In the genomic region with DNA sequence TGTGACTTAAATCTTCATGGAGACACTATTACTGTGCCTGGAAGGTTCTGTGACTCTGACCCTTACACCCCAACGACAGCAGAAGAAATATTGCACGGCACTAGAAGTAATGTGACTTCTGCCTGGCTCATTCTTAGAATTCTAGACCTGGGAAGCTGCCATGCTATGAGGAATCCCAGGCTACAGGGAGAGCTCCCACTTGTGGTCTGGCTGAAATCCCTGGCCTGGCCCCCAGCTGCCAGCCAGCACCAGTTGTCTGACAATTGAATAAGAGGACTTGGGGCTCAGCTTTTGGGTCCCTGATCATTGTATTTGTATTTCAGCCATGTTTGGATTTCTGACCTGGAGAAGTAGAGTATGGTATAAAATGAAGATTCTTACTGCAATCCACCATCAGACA, we compare ENCODE assay signal across 27 mouse cellular contexts. TPM values are rescaled to one million over a fixed set of nuclear protein-coding genes. Genes with fewer than 3 reads are reported as not detected.
DNase-seq lines count a peak whose midpoint lies in the region; ATAC-seq and TF ChIP-seq lines count a peak whose summit lies in the region.
"Had no signal": no experiment of that assay in that cellular context is flagged by ENCODE, and none has a peak within 500 bp of the region (broad histone marks: within the 10 kb centered on the region; RNA-seq: fewer than 3 reads in every experiment).

No protein-coding gene starts in this region.

- intact Hi-C loops in gastrocnemius, adult 2 months (cut with DNase I) = loop anchor here (2.0 kb wide), 3 partner anchors 99 to 1295 kb away; partner anchors contain the start of genes Fars2 and Lyrm4

- peak; percentile 25 for DNase-seq in gastrocnemius, adult 2 months
- DNase-seq in gastrocnemius, postnatal 4 days (ENCODE audit: low spot score in 2 of 2) = no peak
- DNase-seq in heart, adult 9 months (ENCODE audit: low spot score in 2 of 2) = no peak
- DNase-seq in midbrain, postnatal 0 days (ENCODE audit: low spot score) = no peak
- DNase-seq in midbrain, embryonic 11.5 days (ENCODE audit: low spot score, missing footprints) = no peak
- no peak for DNase-seq in cerebellum, postnatal 36 days
- DNase-seq: adrenal gland, adult 8-10 months; cerebellum, adult 2 months; cerebellum, postnatal 25 days; kidney, adult 8-10 months; kidney, postnatal 10 days; layer of hippocampus, postnatal 36 days; left cerebral cortex, postnatal 4 days; liver, postnatal 0 days; lung, postnatal 36 days; thymus, postnatal 14 days had no signal

- TF ChIP-seq CTCF in gastrocnemius, adult 2 months (IDR thresholded peaks at IDR 0.05) = peak; percentile 4; the same call in 1 of the 2 replicates
- 0 out of 2 replicates have a peak, but pooled peaks have one; percentile 2 for TF ChIP-seq CTCF in midbrain, postnatal 0 days (IDR thresholded peaks at IDR 0.05)

- no peaks in the 10 kb centered on the region for H3K27me3 ChIP-seq in heart, embryonic 11.5 days (ENCODE audit: control insufficient read depth, insufficient read depth, low read length)
- no peaks in the 10 kb centered on the region for H3K27me3 ChIP-seq in midbrain, postnatal 0 days (ENCODE audit: insufficient read depth, low read length)
- H3K27me3 ChIP-seq in midbrain, embryonic 11.5 days (ENCODE audit: control insufficient read depth, insufficient read depth, low read length) = no peaks in the 10 kb centered on the region
- H3K27me3 ChIP-seq in myocyte (ENCODE audit: control insufficient read depth, insufficient read depth, insufficient read length) = no peaks in the 10 kb centered on the region
- H3K27me3 ChIP-seq: forebrain, embryonic 13.5 days; intestine, embryonic 15.5 days; liver, embryonic 12.5 days; midbrain, embryonic 12.5 days had no signal

- H3K36me3 ChIP-seq in heart, embryonic 11.5 days (ENCODE audit: control insufficient read depth, insufficient read depth, low read length) = no peaks in the 10 kb centered on the region
- no peaks in the 10 kb centered on the region for H3K36me3 ChIP-seq in midbrain, postnatal 0 days (ENCODE audit: insufficient read depth, low read length)
- H3K36me3 ChIP-seq in midbrain, embryonic 11.5 days (ENCODE audit: control insufficient read depth, insufficient read depth, low read length) = no peaks in the 10 kb centered on the region
- no peaks in the 10 kb centered on the region for H3K36me3 ChIP-seq in myocyte (ENCODE audit: control insufficient read depth, insufficient read depth)
- H3K36me3 ChIP-seq: intestine, embryonic 15.5 days; liver, embryonic 12.5 days; midbrain, embryonic 12.5 days had no signal

- H3ac ChIP-seq in myocyte (ENCODE audit: control insufficient read depth, insufficient read length) = no peak overlapping the region

- H3K9ac ChIP-seq in heart, embryonic 11.5 days (ENCODE audit: low read depth, low read length) = no peak overlapping the region
- no peak overlapping the region for H3K9ac ChIP-seq in midbrain, postnatal 0 days (replicated peaks; ENCODE audit: low read length, poor library complexity, severe bottlenecking)
- no peak overlapping the region for H3K9ac ChIP-seq in midbrain, embryonic 11.5 days (ENCODE audit: low read length)
- H3K9ac ChIP-seq: forebrain, embryonic 13.5 days; intestine, embryonic 15.5 days; liver, embryonic 12.5 days; liver, postnatal 0 days; midbrain, embryonic 12.5 days had no signal

- H3K27ac ChIP-seq in gastrocnemius, adult 2 months = no peak overlapping the region
- H3K27ac ChIP-seq in heart, embryonic 11.5 days (ENCODE audit: low read depth, low read length) = 0 out of 2 replicates have a peak overlapping the region, but pooled peaks have one; percentile 3
- H3K27ac ChIP-seq in midbrain, postnatal 0 days (ENCODE audit: low read depth, low read length) = no peak overlapping the region
- H3K27ac ChIP-seq in midbrain, embryonic 11.5 days (ENCODE audit: low read depth, low read length) = no peak overlapping the region
- H3K27ac ChIP-seq: forebrain, embryonic 13.5 days; hindbrain, postnatal 0 days; intestine, embryonic 15.5 days; liver, embryonic 12.5 days had no signal

- no peak for ATAC-seq in heart, embryonic 11.5 days (replicated peaks; ENCODE audit: insufficient number of reproducible peaks, low FRiP score, low TSS enrichment)
- no peak for ATAC-seq in midbrain, postnatal 0 days (ENCODE audit: low FRiP score)
- no peak for ATAC-seq in midbrain, embryonic 11.5 days (ENCODE audit: low FRiP score)
- ATAC-seq: activated CD4-positive, CD25-positive, alpha-beta regulatory T cell, adult 4 months; CD4-positive, CD25-positive, alpha-beta regulatory T cell, adult 4 months; forebrain, embryonic 13.5 days; hindbrain, postnatal 0 days; intestine, embryonic 15.5 days; liver, embryonic 12.5 days; liver, postnatal 0 days had no signal

- WGBS in heart, embryonic 11.5 days (ENCODE audit: insufficient replicate concordance) = 50% methylated on average over 2 of the region's 2 CpGs
- 76% methylated on average over 2 of the region's 2 CpGs for WGBS in midbrain, postnatal 0 days
- WGBS in midbrain, embryonic 11.5 days = 90% methylated on average over 2 of the region's 2 CpGs

- no peaks in the 10 kb centered on the region for H3K79me2 ChIP-seq in myocyte (ENCODE audit: control insufficient read depth, insufficient read depth)

- no peak overlapping the region for H3K4me2 ChIP-seq in heart, embryonic 11.5 days
- no peak overlapping the region for H3K4me2 ChIP-seq in midbrain, postnatal 0 days (ENCODE audit: low read depth, low read length, poor library complexity, severe bottlenecking)
- no peak overlapping the region for H3K4me2 ChIP-seq in midbrain, embryonic 11.5 days
- H3K4me2 ChIP-seq in myocyte (ENCODE audit: low read depth) = no peak overlapping the region
- H3K4me2 ChIP-seq: forebrain, embryonic 13.5 days; intestine, embryonic 15.5 days; liver, embryonic 12.5 days; midbrain, embryonic 12.5 days had no signal

- peaks cover 9% of the 10 kb centered on the region for H3K4me1 ChIP-seq in heart, embryonic 11.5 days (ENCODE audit: control insufficient read depth, insufficient read depth, low read length)
- H3K4me1 ChIP-seq in midbrain, postnatal 0 days (ENCODE audit: insufficient read depth, low read length) = peaks cover 11% of the 10 kb centered on the region
- no peaks in the 10 kb centered on the region for H3K4me1 ChIP-seq in midbrain, embryonic 11.5 days (ENCODE audit: control insufficient read depth, insufficient read depth, low read length)
- H3K4me1 ChIP-seq: intestine, embryonic 15.5 days had no signal

- no peak overlapping the region for H3K4me3 ChIP-seq in gastrocnemius, adult 2 months
- no peak overlapping the region for H3K4me3 ChIP-seq in heart, embryonic 11.5 days (ENCODE audit: low read depth, low read length)
- H3K4me3 ChIP-seq in midbrain, postnatal 0 days (ENCODE audit: low read depth, low read length) = no peak overlapping the region
- no peak overlapping the region for H3K4me3 ChIP-seq in midbrain, embryonic 11.5 days (ENCODE audit: low read depth, low read length)
- no peak overlapping the region for H3K4me3 ChIP-seq in myocyte
- H3K4me3 ChIP-seq: forebrain, embryonic 13.5 days; intestine, embryonic 15.5 days; liver, embryonic 12.5 days; midbrain, embryonic 12.5 days had no signal

- no peaks in the 10 kb centered on the region for H3K9me3 ChIP-seq in heart, embryonic 11.5 days (replicated peaks; ENCODE audit: control insufficient read depth, low read length)
- no peaks in the 10 kb centered on the region for H3K9me3 ChIP-seq in midbrain, postnatal 0 days (ENCODE audit: low read length)
- H3K9me3 ChIP-seq in midbrain, embryonic 11.5 days (ENCODE audit: control insufficient read depth, low read length) = no peaks in the 10 kb centered on the region
- H3K9me3 ChIP-seq: forebrain, embryonic 13.5 days; intestine, embryonic 15.5 days; liver, embryonic 12.5 days; midbrain, embryonic 12.5 days had no signal

- TF ChIP-seq POLR2A in myocyte (IDR thresholded peaks at IDR 0.05; ENCODE audit: insufficient read length, low read depth) = no peak

TF ChIP-seq in myocyte, 11 proteins besides CTCF, POLR2A, EP300 and RAD21:
- peak in 2 of 3 experiments; percentile 48 to 71 for TF ChIP-seq MYOD1 (IDR thresholded peaks at IDR 0.05; ENCODE audit: control insufficient read depth in 1 of 3, insufficient read length in 2 of 3, low read depth in 2 of 3)
- TF ChIP-seq MAX (IDR thresholded peaks at IDR 0.05; ENCODE audit: low read depth) = no peak
- TF ChIP-seq E2F4 (IDR thresholded peaks at IDR 0.05; ENCODE audit: insufficient read depth) = no peak
- TF ChIP-seq MYOG (IDR thresholded peaks at IDR 0.05; ENCODE audit: control insufficient read depth in 1 of 3, insufficient read depth in 1 of 3, insufficient read length in 2 of 3, low read depth in 2 of 3) = peak; percentile 54 to 88 (median 57)
- TF ChIP-seq POLR2AphosphoS2 (IDR thresholded peaks at IDR 0.05; ENCODE audit: insufficient read length, low read depth) = no peak
- no peak for TF ChIP-seq TCF12 (IDR thresholded peaks at IDR 0.05; ENCODE audit: insufficient read depth, poor library complexity, severe bottlenecking)
- TF ChIP-seq CEBPB (IDR thresholded peaks at IDR 0.05; ENCODE audit: insufficient read depth, poor library complexity, severe bottlenecking) = no peak
- no peak for TF ChIP-seq USF1 (IDR thresholded peaks at IDR 0.05; ENCODE audit: low read depth)
TF ChIP-seq in myocyte: peak in this region for 2.

RNA-seq across cellular contexts. Expression of gene Ppp1r3g, which starts 59.4 kb away (rescaled TPM):
- not detected for total RNA-seq in gastrocnemius, adult 2 months (2021)
- under 1 TPM; 0.15 to 0.18 TPM for total RNA-seq in gastrocnemius, postnatal 4 days (2021)
- 4.4 and 4.7 TPM in 2 replicates for polyA plus RNA-seq in heart, embryonic 11.5 days (2014; fragmentation: Nextera tagmentation; extraction: Ambion mirVana)
- total RNA-seq in midbrain, postnatal 0 days (2014; rRNA removed) = 0.85 and 1.8 TPM in 2 replicates
- 0.58 and 0.70 TPM in 2 replicates for polyA plus RNA-seq in midbrain, postnatal 0 days (2015; fragmentation: Nextera tagmentation; extraction: Ambion mirVana)
- 0.99 and 1.1 TPM in 2 replicates for polyA plus RNA-seq in midbrain, embryonic 11.5 days (2014; fragmentation: Nextera tagmentation; extraction: Ambion mirVana)
- not detected for polyA plus RNA-seq in myocyte (2012; fragmentation: generic; extraction: Trizol)
- total RNA-seq: megakaryocyte, adult 5-6 weeks had no signal
- polyA plus RNA-seq: activated CD4-positive, CD25-positive, alpha-beta regulatory T cell, adult 4 months; CD4-positive, CD25-positive, alpha-beta regulatory T cell, adult 4 months; large intestine, adult 2 months had no signal
